9 mouse cellular contexts compared by ENCODE assay signal in the genomic region with DNA sequence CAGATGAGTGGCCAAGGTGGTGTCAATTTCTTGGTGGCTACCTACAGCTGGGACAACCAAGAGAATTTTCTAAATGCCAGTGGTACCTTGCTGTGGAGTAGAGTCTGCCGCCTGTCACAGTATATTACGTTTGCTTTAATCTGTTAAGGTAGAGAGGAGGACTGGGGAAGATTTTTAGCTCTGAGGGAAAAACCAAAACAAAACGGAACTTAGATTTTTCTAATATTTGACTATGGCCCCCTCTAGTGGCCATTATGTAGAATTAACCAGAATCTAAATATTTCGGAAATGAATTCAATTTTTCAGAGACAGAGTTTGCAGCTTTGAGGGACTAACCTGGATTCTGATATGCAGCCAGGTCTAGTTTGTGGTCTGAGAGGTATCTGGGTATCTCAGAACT. TPM values are rescaled to one million over a fixed set of nuclear protein-coding genes. Genes with fewer than 3 reads are reported as not detected.
DNase-seq lines count a peak whose midpoint lies in the region; ATAC-seq lines count a peak whose summit lies in the region.
"Had no signal": no experiment of that assay in that cellular context is flagged by ENCODE, and none has a peak within 500 bp of the region (broad histone marks: within the 10 kb centered on the region; RNA-seq: fewer than 3 reads in every experiment).

No protein-coding gene starts in this region.

- H3K27ac ChIP-seq in kidney, embryonic 15.5 days = no peak overlapping the region
- no peak overlapping the region for H3K27ac ChIP-seq in forebrain, embryonic 15.5 days (replicated peaks)
- no peak overlapping the region for H3K27ac ChIP-seq in neural tube, embryonic 12.5 days
- H3K27ac ChIP-seq: embryonic facial prominence, embryonic 12.5 days had no signal

- H3K9ac ChIP-seq in kidney, embryonic 15.5 days = 0 out of 2 replicates have a peak overlapping the region, but pooled peaks have one; percentile 1
- no peak overlapping the region for H3K9ac ChIP-seq in forebrain, embryonic 15.5 days (replicated peaks)
- H3K9ac ChIP-seq in neural tube, embryonic 12.5 days = no peak overlapping the region
- H3K9ac ChIP-seq: embryonic facial prominence, embryonic 12.5 days had no signal

- no peak overlapping the region for H3K4me3 ChIP-seq in kidney, embryonic 15.5 days (replicated peaks)
- no peak overlapping the region for H3K4me3 ChIP-seq in forebrain, embryonic 15.5 days
- no peak overlapping the region for H3K4me3 ChIP-seq in neural tube, embryonic 12.5 days
- H3K4me3 ChIP-seq: embryonic facial prominence, embryonic 12.5 days had no signal

- H3K4me2 ChIP-seq in kidney, embryonic 15.5 days = peak overlapping the region; percentile 24
- H3K4me2 ChIP-seq in forebrain, embryonic 15.5 days (replicated peaks) = no peak overlapping the region
- H3K4me2 ChIP-seq in neural tube, embryonic 12.5 days (replicated peaks) = peak overlapping the region; percentile 32; the same call in 1 of the 2 replicates
- H3K4me2 ChIP-seq: embryonic facial prominence, embryonic 12.5 days had no signal

- intact Hi-C loops in gastrocnemius, postnatal 36 days (cut with DNase I) = loop anchor here (2.0 to 10.0 kb wide), 3 partner anchors 60 to 277 kb away; partner anchors contain the start of gene Papolg

- no peaks in the 10 kb centered on the region for H3K9me3 ChIP-seq in kidney, embryonic 15.5 days (replicated peaks)
- H3K9me3 ChIP-seq in forebrain, embryonic 15.5 days = no peaks in the 10 kb centered on the region
- no peaks in the 10 kb centered on the region for H3K9me3 ChIP-seq in neural tube, embryonic 12.5 days
- H3K9me3 ChIP-seq: embryonic facial prominence, embryonic 12.5 days had no signal

- H3K27me3 ChIP-seq in kidney, embryonic 15.5 days = peaks cover 9% of the 10 kb centered on the region; the same call in 1 of the 2 replicates
- H3K27me3 ChIP-seq in forebrain, embryonic 15.5 days = no peaks in the 10 kb centered on the region
- H3K27me3 ChIP-seq in neural tube, embryonic 12.5 days (replicated peaks) = no peaks in the 10 kb centered on the region

- H3K36me3 ChIP-seq in kidney, embryonic 15.5 days = no peaks in the 10 kb centered on the region
- H3K36me3 ChIP-seq in forebrain, embryonic 15.5 days = no peaks in the 10 kb centered on the region
- no peaks in the 10 kb centered on the region for H3K36me3 ChIP-seq in neural tube, embryonic 12.5 days
- H3K36me3 ChIP-seq: embryonic facial prominence, embryonic 12.5 days had no signal

- 3% methylated on average over 4 of the region's 4 CpGs for WGBS in kidney, embryonic 15.5 days
- 2% methylated on average over 4 of the region's 4 CpGs for WGBS in forebrain, embryonic 15.5 days
- 5% methylated on average over 4 of the region's 4 CpGs for WGBS in neural tube, embryonic 12.5 days

- no peak for DNase-seq in kidney, postnatal 25 days
- DNase-seq in NIH3T3 (ENCODE audit: low read depth) = peak; percentile 69
- DNase-seq in gastrocnemius, postnatal 36 days = no peak
- no peak for DNase-seq in adrenal gland, adult 2 months
- no peak for DNase-seq in thymus, adult 18-20 months

- H3K4me1 ChIP-seq in kidney, embryonic 15.5 days = no peaks in the 10 kb centered on the region
- no peaks in the 10 kb centered on the region for H3K4me1 ChIP-seq in forebrain, embryonic 15.5 days
- no peaks in the 10 kb centered on the region for H3K4me1 ChIP-seq in neural tube, embryonic 12.5 days
- H3K4me1 ChIP-seq: embryonic facial prominence, embryonic 12.5 days had no signal

- ATAC-seq in kidney, embryonic 15.5 days (replicated peaks; ENCODE audit: low FRiP score) = no peak
- 0 out of 2 replicates have a peak, but pooled peaks have one; percentile 6 for ATAC-seq in forebrain, embryonic 15.5 days (replicated peaks)
- no peak for ATAC-seq in neural tube, embryonic 12.5 days (ENCODE audit: low FRiP score, low read depth)

RNA-seq across cellular contexts. Expression of gene Papolg, which starts 59.3 kb away (rescaled TPM):
- polyA plus RNA-seq in kidney, embryonic 15.5 days (2015; fragmentation: Nextera tagmentation; extraction: Ambion mirVana) = 14.3 and 14.4 TPM in 2 replicates
- polyA plus RNA-seq in forebrain, embryonic 15.5 days (2015; fragmentation: Nextera tagmentation; extraction: Ambion mirVana) = 25.3 and 25.5 TPM in 2 replicates
- 25.2 and 25.6 TPM in 2 replicates for polyA plus RNA-seq in neural tube, embryonic 12.5 days (2016; fragmentation: Nextera tagmentation; extraction: Ambion mirVana)
- total RNA-seq in gastrocnemius, postnatal 36 days (2021) = 1 to 10 TPM; 3.2 to 4.0 TPM
- total RNA-seq in adrenal gland, adult 2 months (2021) = 10 to 100 TPM; 10.6 to 14.0 TPM
- polyA plus RNA-seq in adrenal gland, adult 2 months (2012; rRNA removed) = 1.2 and 1.3 TPM in 2 replicates
